Mouse (Mus musculus): ENCODE measurements around the gene Lhcgr.

- TF ChIP-seq POLR2A (IDR thresholded peaks at IDR 0.05; ENCODE audit: control insufficient read depth in 1 of 2, insufficient read depth in 1 of 2, low read depth in 1 of 2, low read length in 2 of 2, poor library complexity in 1 of 2) (no peak), POLR2AphosphoS2 (IDR thresholded peaks at IDR 0.05; ENCODE audit: low read length) (no peak), USF1 (IDR thresholded peaks at IDR 0.05; ENCODE audit: low read depth, low read length) (no peak), UBTF (IDR thresholded peaks at IDR 0.05; ENCODE audit: borderline replicate concordance, insufficient read depth, low read depth, low read length) (no peak), ZC3H11A (IDR thresholded peaks at IDR 0.05; ENCODE audit: low read depth, low read length) (no peak), E2F4 (IDR thresholded peaks at IDR 0.05; ENCODE audit: borderline replicate concordance, low read depth, low read length) (no peak), CTCF (IDR thresholded peaks at IDR 0.05 in 2 of 3, conservative IDR thresholded peaks at IDR 0.05 in 1 of 3; ENCODE audit: control insufficient read depth in 1 of 3, insufficient read depth in 1 of 3, low read depth in 2 of 3, low read length in 3 of 3, poor library complexity in 1 of 3, severe bottlenecking in 1 of 3) (no peak)
Observed at GRCm38 (mm10) chr17:88752827-88753471, 38.8 kb downstream of the Lhcgr start.

Measured in MEL (cell line).